In genomic region chr2:158250558-158250957, GRCm38 (mm10) we compare ENCODE assay signal across 22 mouse cellular contexts. TPM values are rescaled to one million over a fixed set of nuclear protein-coding genes. Genes with fewer than 3 reads are reported as not detected.
"Had no signal": no experiment of that assay in that cellular context is flagged by ENCODE, and none has a peak within 500 bp of the region (broad histone marks: within the 10 kb centered on the region; RNA-seq: fewer than 3 reads in every experiment).

No protein-coding gene starts in this region.

- H3K36me3 ChIP-seq: midbrain, embryonic 13.5 days; midbrain, embryonic 15.5 days; neural tube, embryonic 12.5 days; stomach, embryonic 15.5 days had no signal

- H3K4me3 ChIP-seq: megakaryocyte, embryonic 14.5 days; midbrain, embryonic 13.5 days; midbrain, embryonic 15.5 days; neural tube, embryonic 12.5 days; stomach, embryonic 15.5 days had no signal

- H3K27me3 ChIP-seq: midbrain, embryonic 13.5 days; midbrain, embryonic 15.5 days; neural tube, embryonic 12.5 days; stomach, embryonic 15.5 days had no signal

- H3K27ac ChIP-seq: midbrain, embryonic 13.5 days; midbrain, embryonic 15.5 days; neural tube, embryonic 12.5 days; stomach, embryonic 15.5 days; stomach, postnatal 0 days had no signal

- H3K4me1 ChIP-seq: midbrain, embryonic 13.5 days; midbrain, embryonic 15.5 days; neural tube, embryonic 12.5 days; stomach, embryonic 15.5 days had no signal

- H3K9me3 ChIP-seq: midbrain, embryonic 13.5 days; midbrain, embryonic 15.5 days; neural tube, embryonic 12.5 days; stomach, embryonic 15.5 days had no signal

- DNase-seq: lung, adult 18-20 months; lung, embryonic 14.5 days; lung, postnatal 10 days; lung, postnatal 4 days; right cerebral cortex, postnatal 14 days; thymus, adult 2 months; thymus, postnatal 25 days; thymus, postnatal 4 days had no signal

- ATAC-seq: midbrain, embryonic 13.5 days; midbrain, embryonic 15.5 days had no signal

RNA-seq across cellular contexts. Expression of gene Bpi, which starts 7.3 kb away (rescaled TPM):
- total RNA-seq: monocyte, adult 5-6 weeks; neutrophil, adult 5-6 weeks had no signal
- polyA plus RNA-seq: liver, embryonic 16.5 days; lung, embryonic 14.5 days; lung, embryonic 16.5 days; midbrain, embryonic 11.5 days; midbrain, embryonic 13.5 days; midbrain, embryonic 15.5 days; midbrain, postnatal 0 days; neural tube, embryonic 12.5 days; spleen, adult 2 months; stomach, embryonic 15.5 days; stomach, postnatal 0 days; urinary bladder, adult 2 months had no signal

RNA-seq across cellular contexts. Expression of gene D630003M21Rik, which starts 21.5 kb away (rescaled TPM):
- total RNA-seq: monocyte, adult 5-6 weeks; neutrophil, adult 5-6 weeks had no signal
